Mouse (Mus musculus) thymus, adult 18-20 months (tissue): Measurements from ENCODE around the gene Lrch1.
A peak's percentile ranks its signal among the peaks of the same experiment; 100 is the strongest.

Source experiments
- DNase-seq, 2 experiments: peaks; one replicate each; pipeline ENCODE4 v3.0.0; 2022; ENCODE audit warnings: mixed read lengths in 2 of 2

Lrch1 gene

DNA sequence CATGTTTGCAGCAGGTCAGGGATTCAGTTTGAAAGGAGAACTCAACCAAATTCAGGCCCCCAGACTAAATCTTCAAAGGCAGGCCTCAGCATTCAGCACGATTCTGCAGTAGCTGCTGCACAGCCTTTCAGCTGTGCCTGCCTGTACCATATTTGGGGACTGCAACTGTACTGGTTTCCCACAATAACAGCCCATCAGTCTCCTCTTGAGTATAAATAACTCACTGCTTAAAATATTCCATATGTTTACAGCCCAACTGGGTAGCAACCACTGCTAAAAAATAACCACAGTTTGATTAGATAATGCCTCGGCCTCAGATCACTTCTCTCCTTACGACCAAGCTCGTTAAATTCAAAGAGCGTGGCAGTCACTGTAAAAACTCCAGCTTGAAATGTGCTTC lies 101.0 kb downstream of the Lrch1 start:
- no peak for DNase-seq

DNA sequence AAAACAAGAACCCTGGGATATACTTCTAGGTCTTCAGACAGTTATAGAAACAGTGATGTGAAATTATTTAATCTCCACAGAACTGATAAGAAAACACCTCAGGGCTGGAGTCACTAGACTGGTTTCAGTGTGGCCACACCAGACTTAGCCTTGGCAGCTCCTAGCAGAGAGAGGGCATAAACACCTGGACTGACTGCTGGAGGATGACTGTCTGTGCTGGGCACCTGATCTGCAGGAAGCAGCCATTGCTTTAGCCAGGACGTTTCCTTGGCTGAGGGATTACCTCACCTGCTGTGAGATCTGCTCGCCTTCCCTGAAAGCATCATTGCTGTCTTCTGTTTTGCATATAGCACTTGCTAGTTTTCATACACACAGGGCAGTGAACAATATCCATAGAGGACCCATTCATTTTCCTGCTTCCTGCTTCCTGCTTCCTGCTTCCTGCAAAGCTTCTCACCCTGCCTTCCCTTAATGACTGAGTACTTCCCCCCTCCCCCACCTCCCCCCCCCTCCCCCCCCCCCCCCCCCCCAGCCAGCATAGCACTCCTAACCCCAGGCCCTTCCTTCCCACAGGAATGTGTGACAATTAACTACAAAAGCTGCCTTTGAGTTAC lies 101.9 kb downstream of the Lrch1 start:
- no peak for DNase-seq

- no peak for DNase-seq
Observed at GRCm38 (mm10) chr14:74841708-74842107, 106.0 kb downstream of the Lrch1 start.

- no peak for DNase-seq
Observed at GRCm38 (mm10) chr14:74841297-74841696, 106.4 kb downstream of the Lrch1 start.

GRCm38 (mm10) chr14:74840820-74841219 lies 106.9 kb downstream of the Lrch1 start:
- DNase-seq, result no peak

DNA sequence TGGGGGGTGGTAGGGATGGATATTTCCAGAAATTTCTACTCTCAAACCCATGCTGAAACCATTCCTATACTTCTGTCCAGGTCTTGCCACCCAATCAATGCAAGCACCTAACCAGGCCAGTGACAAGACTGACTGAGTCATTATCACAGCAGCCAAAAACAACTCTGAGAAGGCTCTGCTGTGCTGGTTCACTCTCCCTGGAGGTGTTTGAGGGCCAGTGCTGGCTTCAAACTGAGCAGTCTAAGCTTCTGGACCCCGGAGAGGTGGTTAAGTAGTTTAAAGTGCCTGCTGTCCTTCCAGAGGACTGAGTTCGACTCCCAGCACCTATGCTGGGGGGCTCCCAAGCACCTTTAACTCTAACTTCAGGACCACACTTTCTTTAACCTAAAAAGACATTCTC lies 107.3 kb downstream of the Lrch1 start:
- no peak for DNase-seq

DNA sequence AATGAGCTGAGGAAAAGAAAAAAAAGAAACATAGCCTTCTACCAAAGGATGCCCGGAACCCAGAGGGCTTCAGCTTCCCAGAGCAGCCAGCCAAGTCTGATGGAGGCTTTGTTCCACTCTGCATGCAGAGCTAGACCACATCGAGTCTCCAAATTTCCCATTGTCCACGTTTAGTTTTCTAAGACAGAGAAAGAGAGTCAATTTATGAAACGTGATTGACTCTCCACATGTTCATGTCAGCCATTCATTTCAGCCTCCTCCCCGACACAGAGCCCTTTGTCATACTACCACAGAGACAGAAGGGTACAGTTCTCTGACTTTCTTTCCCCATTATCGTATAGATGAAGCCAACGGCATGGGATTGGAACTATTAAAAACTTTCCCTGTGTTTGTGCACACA lies 108.9 kb downstream of the Lrch1 start:
- no peak for DNase-seq

DNA sequence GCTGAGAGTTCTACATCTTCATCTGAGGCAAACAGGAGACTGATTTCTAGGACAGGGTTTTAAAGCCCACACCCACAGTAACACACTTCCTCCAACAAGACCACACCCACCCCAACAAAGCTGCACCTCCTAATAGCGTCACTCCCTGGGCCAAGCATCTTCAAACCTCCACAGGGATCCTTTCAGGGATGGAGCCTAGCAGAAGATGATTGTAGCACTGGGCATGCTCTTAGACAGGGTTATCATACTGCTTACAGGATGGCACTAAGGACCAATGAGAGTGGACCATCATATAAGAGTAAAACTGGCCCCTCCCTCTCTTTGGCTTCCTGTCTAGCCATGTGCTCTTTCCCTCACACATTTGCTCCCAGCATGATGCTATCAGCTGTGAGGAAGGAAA lies 112.7 kb downstream of the Lrch1 start:
- no peak for DNase-seq

GRCm38 (mm10) chr14:74834215-74834614 lies 113.5 kb downstream of the Lrch1 start:
- peak; percentile 20 to 58 for DNase-seq

DNA sequence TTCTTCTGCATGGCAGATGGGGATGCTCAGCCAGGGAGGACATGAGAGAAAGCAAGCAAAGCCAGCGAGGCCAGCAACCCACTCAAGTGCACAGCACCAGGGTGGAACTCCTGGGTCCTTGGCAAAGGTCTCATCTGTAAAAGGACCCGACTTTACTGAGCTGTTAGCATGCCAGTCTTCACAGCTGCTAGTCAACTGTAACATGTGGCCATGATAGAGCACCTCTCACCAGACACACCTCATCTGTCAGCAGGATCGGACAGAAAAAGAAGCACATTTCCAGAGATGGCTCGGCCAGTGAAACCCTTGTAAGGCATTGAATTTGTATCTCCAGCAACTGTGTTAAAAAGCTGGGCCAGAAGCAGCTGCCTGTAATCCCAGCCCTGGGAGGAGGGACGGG lies 116.0 kb downstream of the Lrch1 start:
- no peak for DNase-seq

DNA sequence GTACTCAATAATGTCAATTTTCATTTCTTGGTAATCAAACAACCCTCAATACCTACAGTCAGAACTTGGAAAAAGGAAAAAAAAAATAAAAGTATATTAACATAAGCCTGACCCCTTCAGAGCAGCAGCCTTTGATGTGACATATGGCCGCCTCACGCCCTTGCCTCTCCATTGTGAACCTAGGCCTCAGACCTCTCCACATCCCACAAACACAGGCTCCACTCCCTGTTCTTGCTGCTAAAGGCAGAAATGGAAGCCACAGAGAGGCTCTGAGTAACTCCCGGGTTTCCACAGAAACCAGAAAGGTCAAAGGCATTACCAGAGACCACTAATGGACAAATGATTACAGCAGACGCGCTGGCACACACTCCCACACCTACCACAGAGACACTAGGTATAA lies 116.6 kb downstream of the Lrch1 start:
- DNase-seq, result no peak

DNA sequence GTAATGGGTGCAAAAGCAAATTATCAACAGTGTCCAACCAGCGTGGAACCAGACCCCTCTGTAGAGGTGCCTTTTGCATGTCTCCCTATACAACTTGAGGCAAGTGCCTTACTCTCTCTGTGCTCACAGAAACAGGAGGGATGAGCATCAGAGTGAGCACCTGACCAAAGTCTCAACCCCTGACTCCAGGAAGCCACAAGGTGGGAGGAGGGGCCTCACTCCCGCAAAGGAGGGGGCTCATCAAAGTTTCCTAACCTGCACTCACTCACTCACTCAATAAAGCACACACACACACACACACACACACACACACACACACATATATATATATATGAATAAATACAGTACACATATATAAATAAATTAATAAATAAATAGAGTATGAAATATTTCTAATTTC lies 117.1 kb downstream of the Lrch1 start:
- DNase-seq, result peak; percentile 34 to 37

DNA sequence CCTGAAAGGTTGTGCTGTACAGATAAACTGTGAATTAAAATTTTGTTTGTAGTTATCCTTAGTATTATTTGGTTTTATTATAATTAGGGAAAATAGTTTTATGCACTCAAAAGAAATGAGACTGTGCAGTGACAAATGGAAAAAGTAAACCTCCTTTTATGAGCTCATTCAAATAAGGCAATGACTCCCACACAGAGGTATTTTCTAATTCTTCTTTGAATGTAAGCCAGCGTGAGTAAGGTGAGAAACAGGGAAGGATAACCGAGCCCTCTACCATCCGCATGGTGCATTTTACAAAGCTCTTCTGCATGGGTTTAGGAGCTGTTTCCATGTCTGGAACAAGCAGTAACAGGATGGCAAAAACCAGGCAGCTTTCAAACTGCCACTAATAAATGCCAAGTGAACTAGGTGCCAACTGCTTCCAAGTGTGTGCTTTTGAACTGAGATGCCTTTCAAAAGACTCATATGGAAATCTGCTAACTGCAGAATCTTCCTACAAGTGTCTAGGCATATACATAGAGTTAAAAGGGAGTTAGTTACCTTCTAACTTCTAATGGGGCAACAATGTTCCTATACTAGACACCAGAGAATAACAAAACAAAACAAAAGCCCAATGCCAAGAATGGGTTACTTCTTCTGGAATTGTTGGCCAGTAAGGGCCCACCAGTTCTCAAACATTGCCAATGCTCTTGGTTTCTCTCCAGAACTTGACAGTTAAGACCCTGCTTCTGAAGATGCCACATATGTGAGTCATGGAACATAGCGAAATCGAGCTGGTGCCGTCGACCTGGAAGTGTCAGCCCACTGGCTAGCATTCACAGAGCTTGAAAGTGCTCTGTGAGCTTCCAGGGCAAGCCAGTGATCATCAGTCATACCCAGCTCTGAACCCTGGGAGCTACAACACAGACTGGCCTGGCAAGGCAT lies 124.7 kb downstream of the Lrch1 start:
- DNase-seq, result no peak

- no peak for DNase-seq
Observed at GRCm38 (mm10) chr14:74822048-74822447, 125.6 kb downstream of the Lrch1 start.

GRCm38 (mm10) chr14:74820180-74820813 lies 127.4 kb downstream of the Lrch1 start:
- DNase-seq, result no peak

DNA sequence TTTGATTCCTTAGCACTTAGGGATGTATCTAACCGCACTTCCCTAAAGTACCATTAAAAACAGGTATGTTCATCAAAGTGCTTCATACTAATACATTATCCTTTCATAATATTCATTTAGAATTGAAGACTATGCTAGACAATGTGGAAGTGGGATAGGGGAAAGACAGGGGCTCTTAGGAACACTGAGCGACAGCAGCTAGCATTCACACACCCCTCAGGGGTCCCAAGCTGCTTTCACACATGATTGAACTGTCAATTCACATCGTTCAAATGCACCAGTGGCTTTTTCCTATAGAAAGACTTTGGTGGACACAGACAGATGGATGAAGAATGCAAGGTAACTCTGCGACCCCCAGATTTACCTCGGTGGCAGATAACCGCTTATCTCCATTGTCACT lies 131.0 kb downstream of the Lrch1 start:
- no peak for DNase-seq

GRCm38 (mm10) chr14:74814848-74815789 lies 132.6 kb downstream of the Lrch1 start:
- DNase-seq, result no peak

DNA sequence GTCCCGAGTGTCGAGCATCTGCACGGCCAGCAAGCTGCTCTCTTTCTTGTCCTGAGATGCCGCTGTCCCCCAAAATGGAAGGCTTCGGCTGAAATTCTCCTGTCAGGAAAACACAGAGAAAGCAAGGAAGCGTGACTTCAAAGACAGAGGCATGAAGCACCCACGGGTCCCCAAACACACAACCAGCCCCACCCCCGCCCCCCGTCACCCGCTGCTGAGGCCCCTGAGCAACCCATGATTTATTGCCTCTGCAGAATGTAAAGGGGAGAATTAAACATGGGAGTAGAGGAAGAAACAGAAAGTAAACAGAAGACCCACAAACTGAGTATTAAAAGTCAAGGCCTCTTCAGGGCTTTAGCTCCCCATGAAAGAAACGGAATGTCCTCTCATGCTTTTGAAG lies 136.1 kb downstream of the Lrch1 start:
- no peak for DNase-seq

- no peak for DNase-seq
Observed at GRCm38 (mm10) chr14:74801961-74802360, 145.7 kb downstream of the Lrch1 start.

DNA sequence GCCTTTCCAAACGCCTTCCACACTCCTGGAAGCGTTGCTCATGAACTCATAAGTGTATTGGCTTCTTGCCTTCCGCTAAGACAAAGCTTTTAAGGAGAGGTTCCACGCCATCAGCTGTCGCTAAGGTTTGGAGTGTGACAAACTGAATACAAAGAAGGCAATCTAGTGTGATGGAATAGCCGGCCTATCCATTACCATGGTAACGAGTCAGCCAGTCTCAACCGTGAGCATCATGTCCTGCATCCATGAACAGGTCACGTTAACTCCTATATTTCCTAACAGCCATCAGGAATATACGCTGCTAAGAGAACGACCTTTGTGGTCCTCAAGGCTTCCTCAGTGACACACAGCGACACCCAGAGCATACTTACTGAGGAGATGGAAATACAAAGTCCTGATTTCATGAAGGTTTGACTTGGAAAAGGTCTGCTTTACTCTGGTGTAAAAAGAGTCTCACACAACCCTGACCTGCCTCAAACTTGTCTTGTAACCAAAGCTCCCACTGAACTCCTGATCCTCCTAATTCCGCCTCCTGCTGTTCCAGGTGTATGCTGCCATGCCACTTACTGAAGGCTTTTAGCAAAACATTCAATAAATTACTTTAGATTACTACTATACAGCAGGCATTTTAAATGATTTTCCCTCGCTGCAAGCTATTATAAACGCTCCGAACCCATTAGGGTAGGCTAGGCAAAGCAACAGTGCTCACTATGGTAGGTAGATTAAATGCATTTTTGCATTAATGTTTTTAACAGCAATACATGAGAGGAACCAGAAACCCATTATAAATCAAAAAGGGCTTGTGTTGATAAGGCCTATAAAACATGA lies 149.4 kb downstream of the Lrch1 start:
- DNase-seq, result no peak

GRCm38 (mm10) chr14:74797386-74798062 lies 150.2 kb downstream of the Lrch1 start:
- no peak for DNase-seq
